Mouse (Mus musculus): Measurements from ENCODE around the gene Olfr190.
"Not testable (repeated sequence)": the region's sequence is repeated elsewhere in the genome, so short reads cannot be mapped to it uniquely, and the experiment has no call there.

Olfr190 gene

DNA sequence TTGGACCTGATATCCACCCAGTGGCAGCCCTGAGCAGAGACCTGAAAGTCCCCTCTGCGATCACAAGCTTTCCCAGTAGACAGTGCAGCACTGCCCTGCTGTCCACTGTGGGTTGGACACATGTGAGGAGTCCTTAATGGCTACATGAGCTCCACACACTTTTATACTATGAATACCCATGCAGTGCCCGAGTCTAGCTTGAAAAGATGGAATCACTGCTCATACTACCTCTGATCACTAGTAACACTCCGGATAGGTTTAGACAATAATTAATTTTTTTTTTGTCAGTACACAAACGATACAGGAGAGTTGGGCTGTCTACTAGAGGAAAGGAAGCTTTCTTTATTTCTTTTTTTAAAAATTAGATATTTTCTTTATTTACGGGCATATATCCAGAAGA is at the start of gene Olfr190:
Gene Olfr190 (minus strand): TSS at position 101 of the 400 bp plus-strand sequence.
- DNase-seq (ENCODE audit: low read depth, low spot score), result no peak

DNA sequence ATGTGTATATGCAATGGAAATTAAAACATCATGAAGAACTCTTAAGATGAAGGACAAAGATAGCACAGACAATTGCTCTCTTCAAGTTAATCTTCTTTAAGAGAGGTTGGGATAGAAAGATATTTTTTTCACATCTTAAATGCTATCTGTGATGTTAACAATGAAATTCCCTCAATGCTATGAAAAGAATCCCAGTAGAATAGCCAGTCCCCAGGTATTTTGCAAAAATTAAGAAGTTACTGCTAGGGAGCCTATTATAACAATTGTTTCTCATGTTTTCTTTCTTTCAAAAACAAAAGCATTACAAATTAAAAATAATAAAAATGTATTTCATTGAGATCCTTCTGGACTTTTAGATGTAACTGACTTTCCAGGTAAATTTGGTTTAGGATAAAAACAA is 43.2 kb upstream of the Olfr190 start, which contains the start of gene Olfr194:
Gene Olfr194 (minus strand): TSS at position 101 of the 400 bp plus-strand sequence.
- no peak for DNase-seq (ENCODE audit: low read depth, low spot score)

DNA sequence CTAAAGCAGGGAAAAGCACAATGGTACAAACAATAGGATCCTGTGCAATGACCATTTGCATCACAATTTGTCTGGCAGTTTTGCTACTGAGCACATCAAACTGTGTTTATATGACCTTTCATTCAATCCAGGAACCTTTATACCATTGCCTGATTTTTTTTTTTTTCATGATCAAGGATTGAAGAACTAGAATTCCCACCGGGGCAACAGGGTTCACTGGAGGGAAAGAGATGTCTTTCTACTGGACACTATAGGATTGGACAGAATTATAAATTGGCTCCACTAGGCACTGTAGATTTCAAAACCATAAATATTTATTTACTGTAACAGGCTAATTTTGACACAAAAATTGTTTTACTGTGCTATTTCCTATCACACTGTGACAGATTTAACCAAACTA is 34.0 kb upstream of the Olfr190 start, which contains the start of gene Olfr193:
Gene Olfr193 (minus strand): TSS at position 101 of the 400 bp plus-strand sequence.
- DNase-seq (ENCODE audit: low read depth, low spot score), result no peak

DNA sequence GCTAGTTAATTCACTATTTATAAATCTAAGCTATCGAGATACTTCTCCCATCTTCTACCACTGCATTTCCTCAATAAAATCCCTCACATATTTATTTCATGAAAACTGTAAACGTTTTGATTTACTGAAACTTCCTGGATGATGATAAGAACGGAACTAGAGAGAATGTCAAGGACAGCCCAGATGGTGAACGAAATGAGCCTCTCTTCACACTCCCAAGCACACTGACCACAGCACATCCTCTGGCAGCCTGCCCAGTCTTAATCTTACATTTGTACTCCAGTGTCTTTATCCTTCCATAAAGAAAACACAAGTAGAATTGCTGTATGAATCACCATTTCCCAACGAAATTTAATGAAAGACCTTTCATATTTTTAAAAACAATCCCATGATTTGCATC is 30.7 kb upstream of the Olfr190 start:
- DNase-seq (ENCODE audit: low read depth, low spot score), result not testable (repeated sequence)

DNA sequence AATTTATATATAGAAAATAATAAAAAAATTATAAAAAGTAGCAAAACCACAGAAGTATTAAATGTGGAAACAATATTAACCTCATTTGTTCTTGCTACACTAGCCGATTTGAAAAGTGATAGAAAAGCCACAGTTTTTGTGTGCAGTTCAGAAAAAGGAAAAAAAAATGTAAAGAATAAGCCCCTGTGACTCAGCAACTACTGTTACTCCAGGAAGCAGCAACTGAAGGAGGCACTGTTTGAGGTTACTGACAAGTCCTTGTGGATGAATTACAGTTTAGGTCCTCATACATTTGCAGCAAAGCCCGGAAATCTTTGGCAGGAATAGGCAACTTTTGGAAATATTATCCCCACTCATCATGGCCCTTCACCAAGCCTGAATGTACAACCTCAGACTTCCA is 27.5 kb upstream of the Olfr190 start:
- DNase-seq (ENCODE audit: low read depth, low spot score), result no peak

DNA sequence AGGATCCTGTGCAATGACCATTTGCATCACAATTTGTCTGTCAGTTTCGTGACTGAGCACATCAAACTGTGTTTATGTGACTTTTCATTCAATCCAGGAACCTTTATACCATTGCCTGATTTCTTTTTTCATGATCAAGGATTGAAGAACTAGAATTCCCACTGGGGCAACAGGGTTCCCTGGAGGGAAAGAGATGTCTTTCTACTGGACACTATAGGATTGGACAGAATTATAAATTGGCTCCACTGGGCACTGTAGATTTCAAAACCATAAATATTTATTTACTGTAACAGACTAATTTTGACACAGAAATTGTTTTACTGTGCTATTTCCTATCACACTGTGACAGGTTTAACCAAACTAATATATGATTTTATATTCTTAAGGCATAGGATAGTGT is 11.9 kb upstream of the Olfr190 start, which contains the start of gene Olfr191:
Gene Olfr191 (minus strand): TSS at position 101 of the 400 bp plus-strand sequence.
- DNase-seq (ENCODE audit: low read depth, low spot score), result not testable (repeated sequence)

DNA sequence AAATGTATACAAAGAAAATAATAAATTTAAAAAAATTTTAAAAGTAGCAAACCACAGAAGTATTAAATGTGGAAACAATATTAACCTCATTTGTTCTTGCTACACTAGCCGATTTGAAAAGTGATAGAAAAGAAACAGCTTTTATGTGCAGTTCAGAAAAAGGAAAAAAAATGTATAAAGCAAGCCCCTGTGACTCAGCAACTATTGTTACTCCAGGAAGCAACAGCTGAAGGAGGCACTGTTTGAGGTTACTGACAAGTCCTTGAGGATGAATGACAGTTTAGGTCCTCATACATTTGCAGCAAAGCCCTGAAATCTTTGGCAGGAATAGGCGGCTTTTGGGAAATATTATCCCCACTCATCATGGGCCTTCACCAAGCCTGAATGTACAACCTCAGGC is 3.3 kb upstream of the Olfr190 start:
- not testable (repeated sequence) for DNase-seq (ENCODE audit: low read depth, low spot score)

DNA sequence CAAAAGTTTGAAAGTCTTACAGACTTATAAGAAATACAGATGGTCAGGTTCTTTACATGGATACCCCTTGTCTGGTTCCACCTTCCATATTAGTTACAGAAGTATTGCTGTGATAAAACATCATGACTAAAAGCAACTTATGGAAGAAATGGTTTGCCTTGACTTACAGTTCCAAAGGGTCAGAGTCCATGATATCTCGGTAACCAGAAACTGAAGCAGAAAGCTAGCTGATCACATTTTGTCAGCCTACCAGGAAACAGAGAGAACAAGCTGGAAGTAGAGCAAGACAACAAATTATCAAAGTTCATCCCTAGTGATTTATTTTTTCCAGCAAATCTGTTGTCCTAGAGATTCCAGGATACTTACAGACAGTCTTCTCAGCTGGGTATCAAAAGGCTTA is 4.3 kb downstream of the Olfr190 start:
- no peak for DNase-seq (ENCODE audit: low read depth, low spot score)

DNA sequence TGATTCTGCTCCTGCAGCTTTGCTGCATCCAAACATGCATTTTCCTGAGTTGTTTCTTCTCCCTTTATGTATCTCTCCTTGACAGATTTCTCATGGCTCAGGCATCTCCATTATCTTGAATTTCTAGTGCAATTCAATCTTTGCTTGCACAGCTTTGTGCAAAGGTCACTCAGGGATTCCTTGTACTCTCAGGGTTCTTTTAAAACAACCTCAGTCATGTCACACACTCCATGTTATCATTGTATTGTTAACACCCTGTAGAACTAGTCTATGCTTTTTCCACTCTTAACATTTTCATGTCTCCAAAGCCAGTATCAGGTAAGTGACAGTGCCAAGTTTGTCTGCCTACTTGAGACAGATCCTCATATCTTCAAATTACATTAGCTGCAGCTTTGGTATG is 6.0 kb downstream of the Olfr190 start:
- DNase-seq (ENCODE audit: low read depth, low spot score), result no peak

DNA sequence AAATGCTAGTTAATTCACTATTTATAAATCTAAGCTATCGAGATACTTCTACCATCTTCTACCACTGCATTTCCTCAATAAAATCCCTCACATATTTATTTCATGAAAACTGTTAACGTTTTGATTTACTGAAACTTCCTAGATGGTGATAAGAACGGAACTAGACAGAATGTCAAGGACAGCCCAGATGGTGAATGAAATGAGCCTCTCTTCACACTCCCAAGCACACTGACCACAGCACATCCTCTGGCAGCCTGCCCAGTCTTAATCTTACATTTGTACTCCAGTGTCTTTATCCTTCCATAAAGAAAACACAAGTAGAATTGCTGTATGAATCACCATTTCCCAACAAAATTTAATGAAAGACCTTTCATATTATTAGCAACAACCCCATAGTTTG is 15.4 kb downstream of the Olfr190 start:
- DNase-seq (ENCODE audit: low read depth, low spot score), result not testable (repeated sequence)

DNA sequence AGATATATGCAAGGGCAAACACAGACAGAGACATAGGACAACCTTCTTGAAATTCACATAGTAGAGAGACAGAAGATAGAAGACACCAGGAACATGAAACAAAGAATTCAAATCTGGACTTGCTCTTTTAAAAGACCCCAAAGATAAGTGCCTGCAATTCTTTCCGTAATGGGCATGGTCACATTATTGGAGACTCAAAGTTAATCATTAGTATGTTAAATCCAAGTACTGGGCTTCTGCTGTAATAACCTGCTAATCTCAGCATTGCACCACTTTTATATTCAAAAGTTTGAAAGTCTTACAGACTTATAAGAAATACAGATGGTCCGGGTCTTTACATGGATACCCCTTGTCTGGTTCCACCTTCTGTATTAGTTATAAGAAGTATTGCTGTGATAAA is 28.5 kb downstream of the Olfr190 start:
- not testable (repeated sequence) for DNase-seq (ENCODE audit: low read depth, low spot score)

DNA sequence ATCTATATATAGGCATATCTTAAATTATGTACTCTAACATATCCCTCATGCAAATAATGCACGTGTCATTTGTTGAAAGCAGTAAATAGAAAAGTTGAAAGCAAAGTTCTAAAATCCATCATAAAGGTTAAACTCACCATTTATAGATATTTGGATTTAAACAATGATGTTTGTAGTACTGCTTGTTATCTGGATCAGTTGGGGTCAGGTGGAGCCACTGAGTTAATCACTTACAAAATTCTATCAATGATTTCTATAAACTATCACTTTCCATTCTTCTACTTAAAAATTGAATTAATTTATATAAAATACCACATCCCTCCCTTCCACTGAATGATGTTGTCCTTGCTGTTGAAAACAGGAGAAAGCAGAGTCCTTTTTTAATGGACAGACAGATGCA is 28.9 kb downstream of the Olfr190 start:
- DNase-seq (ENCODE audit: low read depth, low spot score), result no peak

DNA sequence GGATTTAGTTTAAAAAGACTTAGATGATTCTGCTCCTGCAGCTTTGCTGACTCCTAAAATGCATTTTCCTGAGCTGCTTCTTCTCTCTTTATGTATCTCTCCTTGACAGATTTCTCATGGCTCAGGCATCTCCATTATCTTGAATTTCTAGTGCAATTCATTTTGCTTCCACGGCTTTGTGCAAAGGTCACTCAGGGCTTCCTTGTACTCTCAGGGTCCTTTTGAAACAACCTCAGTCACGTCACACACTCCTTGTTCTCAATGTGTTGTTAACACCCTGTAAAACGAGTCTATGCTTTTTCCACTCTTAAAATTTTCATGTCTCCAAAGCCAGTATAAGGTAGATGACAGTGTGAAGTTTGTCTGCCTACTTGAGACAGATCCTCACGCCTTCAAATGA is 30.2 kb downstream of the Olfr190 start:
- no peak for DNase-seq (ENCODE audit: low read depth, low spot score)

DNA sequence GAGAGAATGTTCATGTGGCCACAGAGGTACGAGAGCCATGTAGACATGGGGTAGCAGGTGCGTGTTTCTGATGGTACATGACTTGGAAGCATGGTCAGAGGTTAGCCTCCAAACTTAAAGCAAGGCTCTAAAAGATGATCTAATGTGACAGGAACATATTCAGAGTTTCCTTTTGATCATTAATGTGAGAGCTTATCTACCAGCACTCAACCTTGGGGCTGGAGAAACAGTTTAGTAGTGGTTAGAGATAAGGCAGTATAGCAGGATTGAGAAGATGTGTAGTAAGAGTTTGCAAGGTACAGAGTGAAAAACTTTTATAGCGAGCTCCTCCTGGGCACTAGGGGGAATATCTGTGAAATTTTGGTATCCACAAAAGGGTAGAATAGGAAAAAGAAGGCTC is 32.0 kb downstream of the Olfr190 start:
- DNase-seq (ENCODE audit: low read depth, low spot score), result no peak

DNA sequence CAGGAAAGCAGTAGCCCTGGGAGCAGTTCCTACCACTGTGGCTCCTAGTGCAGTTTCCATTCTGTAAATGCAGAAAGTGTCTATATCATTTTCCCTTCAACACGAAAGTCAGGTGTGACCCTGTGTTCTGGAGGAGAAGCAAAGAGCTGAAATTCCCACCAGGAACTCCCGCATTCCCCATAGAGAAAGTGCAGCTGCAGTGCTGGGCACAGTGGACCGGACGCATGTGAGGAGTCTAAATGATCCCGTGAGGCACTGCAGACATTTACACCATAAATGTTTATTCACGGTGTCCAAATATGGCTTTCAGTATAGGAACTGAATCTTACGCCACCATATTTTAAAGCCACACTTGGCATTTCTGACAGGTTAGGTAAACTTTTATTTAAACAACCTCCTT is 38.1 kb downstream of the Olfr190 start, which contains the start of gene Olfr187:
Gene Olfr187 (minus strand): TSS at position 58 of the 400 bp plus-strand sequence.
- DNase-seq (ENCODE audit: low read depth, low spot score), result no peak

DNA sequence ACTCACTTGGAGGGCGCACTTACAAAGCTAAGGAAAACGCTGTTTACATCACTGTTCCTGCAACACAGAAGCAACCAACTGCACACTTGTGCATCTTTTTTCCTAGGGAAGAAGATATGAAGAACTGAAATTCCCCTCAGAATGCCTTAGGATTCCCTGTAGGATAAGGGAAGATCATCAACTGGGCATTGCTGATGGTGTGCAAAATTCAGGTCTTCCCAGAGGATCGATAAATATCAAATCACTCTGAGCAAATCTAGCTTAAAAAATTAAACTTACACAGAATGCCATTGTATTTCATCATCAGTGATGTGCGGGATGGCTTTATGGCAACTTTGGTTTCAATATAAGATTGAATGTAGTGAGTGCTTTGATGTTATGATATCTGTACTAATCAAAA is 47.6 kb downstream of the Olfr190 start, which contains the start of gene Olfr186:
Gene Olfr186 (minus strand): TSS at position 101 of the 400 bp plus-strand sequence.
- DNase-seq (ENCODE audit: low read depth, low spot score), result no peak
